Mouse (Mus musculus): ENCODE data around the gene Adamtsl1. TPM values are rescaled to one million over a fixed set of nuclear protein-coding genes. Genes with fewer than 3 reads are reported as not detected.

The Adamtsl1 gene
- total RNA-seq (2021) = 1 to 10 TPM; 3.8 to 4.9 TPM
- long read RNA-seq, experiment 1, partial matches to known transcripts = 0 of 1 reads
- long read RNA-seq, experiment 1, other reads (novel, unspliced or antisense) = 1 of 1 reads
- long read RNA-seq, experiment 2, full-length matches to known transcripts = 1 of 3 reads
- long read RNA-seq, experiment 2, partial matches to known transcripts = 1 of 3 reads
- long read RNA-seq, experiment 2, other reads (novel, unspliced or antisense) = 1 of 3 reads

- peak in 1 of 2 experiments; percentile 1 for DNase-seq
- intact Hi-C loops (cut with DNase I) = no loop called here
Measured at GRCm38 (mm10) chr4:85513792-85514191, at the start of gene Adamtsl1. Adamtsl1 (plus strand) TSS chr4:85514172.

- intact Hi-C loops (cut with DNase I) = no loop called here
- no peak for DNase-seq
Measured at GRCm38 (mm10) chr4:85483586-85483985, 30.4 kb upstream of the Adamtsl1 start.

DNA sequence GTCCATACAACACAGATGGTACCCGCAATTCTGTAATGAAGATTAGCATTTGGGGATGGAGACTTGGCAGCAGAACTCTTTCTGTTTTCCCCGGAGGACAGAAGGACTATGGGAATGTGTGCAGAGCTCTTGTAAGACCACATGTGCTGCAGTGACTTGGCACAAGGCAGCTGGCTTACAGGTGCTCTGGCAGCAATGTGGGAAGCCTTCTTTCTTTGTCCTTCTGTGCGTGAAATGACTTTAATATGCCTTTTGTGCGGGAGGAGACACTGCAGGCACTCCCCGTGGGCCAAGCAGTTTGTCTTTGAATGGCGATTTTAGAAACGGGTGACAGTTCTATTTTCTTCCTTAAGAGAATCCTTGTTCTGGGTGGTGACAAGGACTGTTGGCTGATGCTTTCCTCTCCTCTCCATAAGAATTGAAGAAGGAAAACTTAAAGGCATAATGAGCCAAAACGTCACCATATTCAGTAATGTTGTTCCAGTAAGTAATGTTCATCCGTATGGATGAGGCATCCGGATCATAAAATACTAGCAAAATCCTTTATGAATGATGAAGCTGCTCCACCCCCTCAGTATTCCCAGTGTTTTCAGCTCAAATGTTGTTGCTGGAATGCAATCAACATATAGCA lies 27.5 kb upstream of the Adamtsl1 start:
- intact Hi-C loops (cut with DNase I) = no loop called here
- DNase-seq = no peak

- DNase-seq = no peak
- intact Hi-C loops (cut with DNase I) = no loop called here
Measured at GRCm38 (mm10) chr4:85505718-85506117, 8.3 kb upstream of the Adamtsl1 start.

GRCm38 (mm10) chr4:85506976-85507375 lies 7.0 kb upstream of the Adamtsl1 start:
- no peak for DNase-seq
- intact Hi-C loops (cut with DNase I) = no loop called here

DNA sequence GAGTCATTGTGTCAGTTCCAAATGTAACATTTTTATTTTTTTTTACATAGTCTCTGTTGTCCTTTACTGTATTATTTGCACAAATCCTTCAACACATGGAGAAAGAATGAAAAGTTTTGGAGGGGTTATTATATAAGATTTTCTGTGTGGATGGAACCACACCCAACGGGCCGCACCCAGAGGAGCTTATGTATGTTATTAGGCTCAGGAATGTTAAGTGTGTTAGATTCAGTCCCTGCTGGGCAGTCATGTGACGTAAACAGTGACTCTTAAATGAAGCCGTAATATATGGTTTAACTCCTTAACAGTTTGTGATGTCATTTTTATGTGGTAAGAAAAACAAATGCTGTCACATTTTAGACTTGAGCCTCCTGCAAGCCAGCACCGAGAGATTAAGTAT lies 6.5 kb upstream of the Adamtsl1 start:
- intact Hi-C loops (cut with DNase I) = no loop called here
- no peak for DNase-seq

DNA sequence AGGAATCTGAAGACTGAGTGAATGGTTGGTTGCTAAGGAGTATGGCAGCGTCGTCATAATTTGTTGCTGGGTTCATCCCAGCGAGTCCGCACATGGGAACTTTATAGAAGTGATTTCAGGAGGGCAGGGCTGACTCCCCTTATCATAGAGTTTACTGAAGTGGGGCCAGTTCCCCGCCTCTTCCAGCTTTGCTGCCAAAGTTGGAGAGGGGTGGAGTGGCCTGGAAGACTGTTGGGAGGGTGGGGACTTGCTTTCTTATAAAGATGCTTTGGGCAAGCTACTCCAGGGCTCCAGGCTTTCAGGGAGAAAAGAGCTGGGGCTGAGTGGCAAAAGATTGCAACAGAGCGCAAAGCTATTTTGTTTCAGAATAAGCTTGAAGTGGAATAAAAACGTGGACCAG lies 684 bp upstream of the Adamtsl1 start:
- intact Hi-C loops (cut with DNase I) = no loop called here
- DNase-seq = peak; percentile 40 to 67

GRCm38 (mm10) chr4:85514205-85514681 lies 271 bp downstream of the Adamtsl1 start:
- intact Hi-C loops (cut with DNase I) = no loop called here
- peak; percentile 36 to 41 for DNase-seq

DNA sequence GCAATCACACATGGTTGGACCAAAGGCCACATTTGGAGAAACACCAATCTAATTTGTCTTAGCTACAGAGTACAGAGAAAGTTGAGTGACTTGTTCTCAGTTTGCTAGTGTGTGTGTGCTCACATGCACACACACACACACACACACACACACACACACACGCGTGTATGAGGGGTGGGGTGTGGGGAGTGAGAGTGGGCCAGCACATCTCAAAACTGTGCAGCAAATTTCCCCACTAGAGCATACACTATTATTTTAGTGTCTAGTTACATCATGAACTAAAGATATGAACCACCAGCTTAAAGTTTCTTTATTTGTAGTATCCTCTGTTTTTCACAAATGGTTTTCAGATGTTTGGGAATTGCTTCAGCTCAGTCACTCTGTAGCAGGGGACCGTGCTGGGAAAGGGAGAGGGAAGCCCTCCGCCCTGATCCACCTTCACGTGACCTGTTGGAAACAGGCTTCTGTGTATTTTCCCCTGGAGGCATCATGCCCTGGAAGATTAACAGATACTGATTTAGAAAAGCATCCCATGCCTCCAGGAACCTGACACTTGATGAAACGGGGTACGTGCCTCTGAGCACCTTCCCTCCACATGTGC lies 13.1 kb downstream of the Adamtsl1 start:
- DNase-seq = no peak
- intact Hi-C loops (cut with DNase I) = no loop called here

- intact Hi-C loops (cut with DNase I) = no loop called here
- DNase-seq = no peak
Measured at GRCm38 (mm10) chr4:85529852-85530251, 15.9 kb downstream of the Adamtsl1 start.

DNA sequence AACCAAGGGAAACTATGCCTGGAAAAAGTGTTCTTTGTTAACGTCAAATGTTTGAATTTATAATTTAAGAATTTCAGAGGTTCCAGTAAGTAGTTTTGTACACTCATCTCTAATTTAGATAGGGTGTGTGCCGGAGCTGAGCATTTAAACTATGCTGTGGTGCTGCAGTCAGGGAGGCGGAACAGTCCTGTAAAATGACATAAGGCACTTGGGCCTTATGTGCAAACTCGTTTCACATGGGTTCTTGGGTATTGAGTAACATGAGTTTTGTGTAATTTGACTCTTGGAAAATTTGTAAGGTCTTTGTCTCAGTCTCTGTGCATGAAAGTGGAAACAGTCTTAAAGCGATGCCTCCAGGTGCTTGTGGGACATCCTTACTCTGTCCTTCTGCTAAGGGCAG lies 25.7 kb downstream of the Adamtsl1 start:
- no peak for DNase-seq
- intact Hi-C loops (cut with DNase I) = no loop called here

DNA sequence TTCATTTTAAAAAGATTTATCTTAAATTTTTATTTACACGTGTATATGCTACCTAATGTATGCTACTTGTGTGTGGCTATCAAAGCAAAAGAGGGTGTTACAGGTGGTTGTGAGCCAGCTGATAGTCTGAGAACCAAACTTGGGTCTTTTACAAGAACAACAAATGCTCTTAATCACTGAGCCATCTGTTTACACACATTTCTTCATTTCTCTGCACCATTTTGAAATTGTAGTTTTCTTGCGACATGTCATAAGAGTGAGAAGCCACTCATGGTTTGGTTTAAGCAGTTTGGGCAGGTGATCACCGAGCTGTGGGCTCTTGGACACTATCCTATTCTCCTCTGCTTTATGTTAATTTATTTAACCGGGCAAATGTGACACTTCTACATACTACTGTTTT lies 29.2 kb downstream of the Adamtsl1 start:
- no peak for DNase-seq
- intact Hi-C loops (cut with DNase I) = no loop called here

GRCm38 (mm10) chr4:85554696-85555095 lies 40.7 kb downstream of the Adamtsl1 start:
- DNase-seq = no peak
- intact Hi-C loops (cut with DNase I) = no loop called here

GRCm38 (mm10) chr4:85559753-85560152 lies 45.8 kb downstream of the Adamtsl1 start:
- DNase-seq = peak in 1 of 2 experiments; percentile 4
- intact Hi-C loops (cut with DNase I) = no loop called here

- no peak for DNase-seq
- intact Hi-C loops (cut with DNase I) = no loop called here
Measured at GRCm38 (mm10) chr4:85585426-85585825, 71.5 kb downstream of the Adamtsl1 start.

GRCm38 (mm10) chr4:85588928-85589327 lies 75.0 kb downstream of the Adamtsl1 start:
- intact Hi-C loops (cut with DNase I) = no loop called here
- no peak for DNase-seq

DNA sequence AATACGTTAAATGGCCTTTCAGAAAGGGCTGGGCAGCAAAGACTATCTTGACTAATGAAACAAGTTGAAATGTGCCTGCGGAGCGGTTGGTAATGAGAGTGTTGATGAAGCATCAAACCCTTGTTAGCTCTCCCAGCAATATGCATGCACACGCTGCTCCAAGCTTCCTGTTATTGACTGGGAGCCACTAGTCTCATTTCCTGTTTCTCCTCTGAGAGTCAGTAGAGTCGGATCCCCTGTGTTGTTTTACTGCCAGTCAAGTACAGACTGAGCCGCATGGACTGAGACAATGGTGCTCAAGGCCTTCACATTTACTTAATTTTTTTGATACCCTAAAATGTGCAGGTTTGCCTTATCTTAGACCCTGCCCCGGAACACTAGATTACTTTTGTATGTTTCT lies 77.1 kb downstream of the Adamtsl1 start:
- intact Hi-C loops (cut with DNase I) = no loop called here
- no peak for DNase-seq

DNA sequence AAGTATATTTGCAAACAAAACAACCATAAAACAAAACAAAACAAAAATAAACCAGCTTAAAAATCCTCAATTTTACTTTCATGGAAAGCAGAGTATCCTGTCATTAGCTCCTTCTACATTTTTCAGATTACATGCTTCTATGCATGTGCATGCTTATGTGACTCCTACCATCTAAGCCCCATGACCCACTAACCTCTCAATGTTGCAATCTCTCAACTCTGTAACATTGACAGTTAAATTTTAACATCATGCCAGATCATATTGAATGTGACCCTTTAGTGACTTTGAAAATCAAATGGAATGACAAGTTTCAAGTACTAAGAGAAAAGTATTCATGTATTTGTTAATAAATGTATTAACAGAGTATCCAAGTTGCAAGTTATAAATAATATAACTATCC lies 80.2 kb downstream of the Adamtsl1 start:
- no peak for DNase-seq
- intact Hi-C loops (cut with DNase I) = no loop called here

- intact Hi-C loops (cut with DNase I) = no loop called here
- no peak for DNase-seq
Measured at GRCm38 (mm10) chr4:85613331-85613730, 99.4 kb downstream of the Adamtsl1 start.

- no peak for DNase-seq
- intact Hi-C loops (cut with DNase I) = no loop called here
Measured at GRCm38 (mm10) chr4:85618746-85619145, 104.8 kb downstream of the Adamtsl1 start.

GRCm38 (mm10) chr4:85619261-85619660 lies 105.3 kb downstream of the Adamtsl1 start:
- DNase-seq = peak; percentile 10 to 36
- intact Hi-C loops (cut with DNase I) = no loop called here

DNA sequence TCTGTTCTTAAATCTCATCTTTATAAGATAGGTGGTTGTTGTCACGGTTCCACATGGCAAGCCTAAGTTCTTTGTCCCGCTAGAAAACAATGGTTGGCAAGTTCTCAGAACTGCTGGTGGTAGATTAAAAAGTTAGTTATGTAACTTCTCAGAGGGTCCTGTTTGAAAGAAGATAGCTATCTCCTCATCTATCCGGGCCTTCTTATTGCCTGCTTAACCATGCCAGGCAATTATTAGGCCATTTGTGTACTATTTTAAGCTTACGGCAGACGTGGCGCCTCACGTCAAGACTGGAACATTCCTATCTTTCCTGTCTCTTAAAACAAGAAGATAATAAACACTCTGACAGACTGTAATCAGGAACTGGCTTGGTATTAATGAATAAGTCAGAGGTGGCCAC lies 115.4 kb downstream of the Adamtsl1 start:
- peak in 1 of 2 experiments; percentile 1 for DNase-seq
- intact Hi-C loops (cut with DNase I) = no loop called here

All from heart, postnatal 14 days (tissue).